Mouse (Mus musculus) spleen, adult 2 months (tissue): ENCODE measurements around the gene Zfp784. TPM values are rescaled to one million over a fixed set of nuclear protein-coding genes. Genes with fewer than 3 reads are reported as not detected.

ENCODE experiments used
- DNase-seq, 2 experiments: peaks; one replicate each; pipeline versions ENCODE4 v3.0.0 to v3.0.0-alpha.2; 2012 to 2021; ENCODE audit warnings: low spot score in 2 of 2, low read depth in 1 of 2
- H3K27ac ChIP-seq: fragments of 200-500 bp; 2 replicates; pipeline ENCODE4 v1.5.1; 2012; ENCODE audit warnings: low read length, inconsistent platforms; ENCODE audit not compliant: insufficient read depth
- H3K27me3 ChIP-seq: fragments of 200-500 bp; 2 replicates; pipeline ENCODE4 v1.6.1; 2012; ENCODE audit warnings: mild to moderate bottlenecking, moderate library complexity, low read length, inconsistent platforms; ENCODE audit not compliant: control insufficient read depth, insufficient read depth
- H3K36me3 ChIP-seq: fragments of 200-500 bp; 2 replicates; pipeline ENCODE4 v1.6.1; 2012; ENCODE audit warnings: mild to moderate bottlenecking, low read length, inconsistent platforms; ENCODE audit not compliant: control insufficient read depth, insufficient read depth
- H3K4me1 ChIP-seq: fragments of 200-500 bp; 2 replicates; pipeline ENCODE4 v1.6.1; 2011; ENCODE audit warnings: inconsistent platforms; ENCODE audit not compliant: control insufficient read depth, insufficient read depth, insufficient read length
- H3K4me3 ChIP-seq: fragments of 200-500 bp; 2 replicates; pipeline ENCODE4 v1.5.1; 2011; ENCODE audit warnings: mild to moderate bottlenecking, inconsistent platforms; ENCODE audit not compliant: insufficient read depth, insufficient read length; ENCODE audit errors: extremely low read depth
- CTCF ChIP-seq: fragments of 200-500 bp; IDR thresholded peaks from 2 replicates; pipeline ENCODE4 v1.5.1; 2011; ENCODE audit warnings: mild to moderate bottlenecking, inconsistent platforms; ENCODE audit not compliant: insufficient read depth, insufficient read length, insufficient replicate concordance; ENCODE audit errors: extremely low read depth
- POLR2A ChIP-seq: fragments of 200-500 bp; IDR thresholded peaks from 2 replicates; pipeline ENCODE4 v1.6.1; 2011; ENCODE audit warnings: low read depth, low read length, inconsistent platforms
- WGBS: fragments of 180-500 bp; shearing (Covaris S2); methylation state at CpG from one replicate; pipeline ENCODE4 v1.1.7; 2018; 5-methylcytosine and 5-hydroxymethylcytosine counted together
- polyA plus RNA-seq: library from polyadenylated mRNA; depleted of rRNA; stranded (reverse); fragments of >200 nt; gene quantifications from 2 replicates; pipeline ENCODE4 v1.2.3, GENCODE M21; 2012

Gene Zfp784
- polyA plus RNA-seq, 1 experiment = 4.2 TPM

DNA sequence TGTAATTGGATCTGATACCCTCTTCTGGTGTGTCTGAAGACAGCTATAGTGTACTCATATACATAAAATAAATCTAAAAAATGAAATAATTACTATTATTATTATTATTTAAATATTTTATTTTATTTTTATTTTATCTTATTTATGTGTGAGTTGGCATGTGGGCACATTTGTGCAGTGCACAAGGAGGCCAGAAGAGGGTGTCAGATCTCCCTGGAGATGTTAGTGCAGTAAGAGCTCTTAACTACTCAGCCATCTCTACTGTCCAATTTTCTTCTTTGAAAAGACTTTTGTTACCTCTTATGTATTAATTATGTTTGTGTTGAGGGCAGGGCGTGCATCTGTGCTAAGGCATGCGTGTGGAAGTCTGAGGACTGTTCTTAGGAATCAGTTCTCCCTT lies 38.4 kb downstream of the Zfp784 start:
- TF ChIP-seq POLR2A (no peak), CTCF (peak; percentile 37; the same call in 1 of the 2 replicates)
- no peak overlapping the region for H3K27ac ChIP-seq
- 75% methylated on average over 2 of the region's 2 CpGs for WGBS
- H3K36me3 ChIP-seq = no peaks in the 10 kb centered on the region
- no peaks in the 10 kb centered on the region for H3K27me3 ChIP-seq
- DNase-seq = peak in 1 of 2 experiments; percentile 37
- no peak overlapping the region for H3K4me3 ChIP-seq
- 0 out of 2 replicates have a peak, but pooled peaks cover 9% of the 10 kb centered on the region for H3K4me1 ChIP-seq

DNA sequence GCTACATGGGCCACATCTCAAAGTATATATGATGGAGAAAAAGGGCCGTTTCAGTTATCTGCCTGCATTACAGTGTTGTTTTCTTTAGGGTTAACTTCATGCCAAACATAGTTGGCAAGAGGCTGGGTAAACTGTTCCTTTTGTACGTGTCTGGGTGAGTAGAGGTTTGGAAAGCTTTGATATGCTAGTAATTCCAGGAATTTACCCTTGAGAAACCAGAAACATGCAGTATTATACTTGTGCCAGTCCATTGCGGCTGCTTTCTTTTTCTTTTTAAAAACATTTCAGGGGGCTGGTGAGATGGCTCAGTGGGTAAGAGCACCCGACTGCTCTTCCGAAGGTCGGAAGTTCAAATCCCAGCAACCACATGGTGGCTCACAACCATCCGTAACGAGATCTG lies 41.3 kb downstream of the Zfp784 start:
- Histone ChIP-seq H3K36me3 (peaks cover 7% of the 10 kb centered on the region), H3K4me3 (no peak overlapping the region), H3K27ac (no peak overlapping the region), H3K27me3 (no peaks in the 10 kb centered on the region), H3K4me1 (peaks cover 9% of the 10 kb centered on the region; the same call in 1 of the 2 replicates)
- TF ChIP-seq CTCF = no peak
- no peak for TF ChIP-seq POLR2A
- no peak for DNase-seq
- 75% methylated on average over 8 of the region's 8 CpGs for WGBS

DNA sequence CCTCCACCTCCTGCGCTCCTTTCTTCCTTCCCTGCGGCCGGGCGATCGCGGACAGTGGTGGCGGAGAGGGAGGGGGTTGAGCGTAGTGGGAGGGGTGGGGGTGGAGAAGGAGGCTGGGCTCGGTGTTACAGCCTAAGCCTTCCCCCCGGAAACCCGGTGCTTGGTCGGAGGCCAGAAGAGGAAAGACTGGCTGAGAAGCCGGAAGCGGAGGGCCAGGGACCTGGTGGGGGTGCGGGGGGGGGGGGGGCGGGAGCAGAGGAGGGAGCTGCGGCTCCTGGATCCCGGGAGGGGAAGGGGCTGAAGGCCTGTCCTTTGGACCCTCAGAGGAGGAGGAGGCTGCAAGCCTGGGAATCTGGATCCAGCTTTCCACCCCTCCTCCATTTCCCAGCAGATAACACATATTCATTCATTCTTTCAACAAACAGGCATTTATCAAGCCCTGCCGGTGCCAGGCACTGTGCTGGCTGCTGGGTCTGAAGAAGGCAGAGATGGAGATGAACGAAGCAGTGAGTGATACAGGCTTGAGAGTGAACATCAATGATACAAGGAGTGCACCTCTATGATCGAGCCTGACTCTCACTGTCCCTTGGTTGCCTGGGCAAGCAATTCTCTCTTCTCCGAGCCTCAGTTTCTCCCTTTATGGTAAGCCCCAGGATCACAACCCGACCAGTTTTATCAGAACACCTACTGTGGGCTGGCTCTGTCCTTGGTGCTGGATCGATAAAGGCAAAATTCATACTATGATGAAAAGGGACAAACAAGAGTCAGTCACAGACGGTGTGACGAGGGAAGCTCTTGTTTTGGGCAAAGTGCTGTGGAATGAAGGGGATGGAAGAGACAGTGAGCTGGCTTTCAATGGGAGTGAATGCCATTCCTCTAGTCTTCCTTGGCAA lies 42.0 kb downstream of the Zfp784 start, which contains the start of gene Zfp579:
Gene Zfp579, minus strand, starts transcription at position 156 of the 893 bp plus-strand sequence.
- TF ChIP-seq CTCF (no peak), POLR2A (no peak)
- Histone ChIP-seq H3K36me3 (peaks cover 7% of the 10 kb centered on the region), H3K27ac (no peak within 1 kb of the TSS), H3K4me1 (peaks cover 9% of the 10 kb centered on the region; the same call in 1 of the 2 replicates), H3K4me3 (peak within 1 kb of the TSS; percentile 78), H3K27me3 (no peaks in the 10 kb centered on the region)
- peak; percentile 58 to 70 for DNase-seq
- WGBS = 11% methylated on average over 19 of the region's 26 CpGs

DNA sequence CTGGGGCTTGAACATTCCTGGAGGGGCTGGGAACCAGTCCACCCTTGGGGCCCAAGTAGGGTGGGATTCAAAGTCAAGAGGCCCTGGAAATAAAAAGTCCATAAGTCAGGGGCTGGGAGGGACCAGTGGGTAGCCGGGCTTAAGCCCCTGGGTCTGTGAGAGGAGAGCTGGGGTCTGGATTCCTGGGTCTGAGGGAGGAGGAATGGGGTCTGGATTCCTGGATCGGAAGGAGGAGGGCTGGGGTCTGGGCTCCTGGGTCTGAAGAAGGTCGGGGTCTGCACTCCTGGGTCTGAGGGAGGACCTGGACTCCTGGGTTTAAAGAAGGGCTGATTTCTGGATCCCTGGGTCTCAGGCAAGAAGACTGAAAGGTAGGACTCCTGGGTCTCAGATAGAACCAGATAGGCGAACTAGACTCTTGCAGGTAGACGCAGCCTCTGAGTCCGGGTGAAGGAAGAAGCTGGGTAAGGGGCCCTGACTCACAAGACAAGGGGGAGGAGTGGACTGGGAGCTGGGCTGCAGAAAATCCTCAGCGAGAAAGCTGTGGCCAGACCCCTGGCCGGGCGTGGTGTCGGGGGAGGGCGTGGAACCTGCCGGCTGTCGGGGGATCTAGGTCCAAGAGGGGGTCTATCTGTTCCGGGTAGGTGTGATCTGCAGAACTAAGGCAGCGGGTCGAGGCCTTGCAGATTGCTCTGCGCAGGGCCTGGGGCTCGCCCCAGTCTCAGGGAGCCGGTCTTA lies 42.8 kb downstream of the Zfp784 start:
- 13% methylated on average over 19 of the region's 19 CpGs for WGBS
- Histone ChIP-seq H3K4me3 (peak overlapping the region; percentile 78), H3K27ac (no peak overlapping the region), H3K36me3 (peaks cover 7% of the 10 kb centered on the region), H3K27me3 (no peaks in the 10 kb centered on the region), H3K4me1 (peaks cover 9% of the 10 kb centered on the region; the same call in 1 of the 2 replicates)
- TF ChIP-seq CTCF (no peak), POLR2A (no peak)
- DNase-seq = no peak

DNA sequence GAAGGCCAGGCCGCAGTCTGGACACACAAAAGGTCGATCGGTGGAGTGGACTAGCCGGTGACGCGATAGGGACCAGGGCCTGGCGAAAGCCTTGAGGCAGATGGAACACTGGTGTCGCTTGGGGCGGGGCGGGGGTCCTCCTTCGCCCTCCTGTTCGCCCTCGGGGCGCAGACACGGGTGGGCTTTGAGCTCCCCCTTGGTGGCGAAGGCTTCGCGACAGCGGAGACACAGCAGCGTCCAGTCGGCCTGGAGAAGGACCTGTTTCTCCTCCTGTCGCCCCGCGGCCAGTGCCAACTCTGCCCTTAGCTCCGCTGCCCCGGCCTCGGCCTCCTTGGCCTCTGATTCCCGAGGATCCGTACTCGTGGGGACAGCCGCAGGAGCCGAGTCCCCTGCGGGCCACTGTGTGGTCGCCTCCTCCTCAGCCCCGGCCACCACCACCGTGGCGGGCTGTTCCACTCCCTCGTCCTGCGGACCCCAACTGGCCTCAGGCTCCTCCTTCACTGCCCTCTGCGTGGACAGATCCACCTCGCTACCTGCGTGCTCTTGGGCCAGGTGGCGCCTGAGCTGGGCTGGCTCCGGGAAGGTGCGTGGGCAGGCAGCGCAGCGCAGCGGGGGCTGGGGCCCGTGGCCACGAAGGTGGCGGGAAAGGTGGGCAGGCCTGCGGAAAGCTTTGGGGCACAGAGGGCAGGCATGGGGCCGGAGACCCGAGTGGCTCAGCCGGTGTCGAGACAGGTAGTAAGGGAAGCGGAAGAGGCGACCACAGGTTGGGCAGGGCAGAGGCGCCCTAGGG lies 44.1 kb downstream of the Zfp784 start:
- peaks cover 9% of the 10 kb centered on the region; the same call in 1 of the 2 replicates for H3K4me1 ChIP-seq
- WGBS = 92% methylated on average over 59 of the region's 59 CpGs
- no peak for TF ChIP-seq POLR2A
- no peak for TF ChIP-seq CTCF
- no peaks in the 10 kb centered on the region for H3K27me3 ChIP-seq
- no peak overlapping the region for H3K4me3 ChIP-seq
- peaks cover 7% of the 10 kb centered on the region for H3K36me3 ChIP-seq
- H3K27ac ChIP-seq = no peak overlapping the region
- no peak for DNase-seq

DNA sequence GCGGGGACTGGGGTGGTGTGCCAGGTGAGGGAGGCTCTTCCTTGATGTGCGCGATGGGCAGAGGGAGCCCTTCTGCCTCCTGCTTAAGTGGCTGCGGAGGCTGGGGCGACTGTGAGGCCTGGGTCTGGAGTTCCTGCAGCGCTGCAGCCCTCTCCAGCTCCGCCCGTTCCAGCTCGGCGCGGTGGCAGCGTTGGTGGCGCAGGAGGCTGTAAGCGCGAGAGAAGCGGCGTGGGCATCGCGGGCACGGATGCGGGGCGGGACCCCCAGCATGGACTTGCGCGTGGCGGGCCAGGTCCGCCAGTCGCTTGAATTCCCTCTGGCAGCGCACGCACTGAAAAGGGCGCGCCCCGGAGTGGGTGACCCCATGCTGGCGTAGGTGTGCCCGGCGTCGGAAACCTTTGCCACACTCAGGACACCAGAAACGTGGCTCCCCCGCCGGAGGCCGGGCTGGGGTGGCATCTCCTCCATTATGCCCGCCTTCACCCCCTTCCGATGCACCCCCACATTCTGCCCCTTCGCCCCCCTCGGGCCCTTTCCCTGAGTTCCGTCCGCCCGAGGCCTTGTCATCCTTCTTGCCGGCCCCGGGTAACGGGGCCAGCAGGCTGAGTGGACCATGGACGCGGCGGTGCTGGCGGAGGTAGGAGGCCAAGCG lies 44.8 kb downstream of the Zfp784 start:
- DNase-seq = no peak
- Histone ChIP-seq H3K4me3 (no peak overlapping the region), H3K4me1 (peaks cover 9% of the 10 kb centered on the region; the same call in 1 of the 2 replicates), H3K27ac (no peak overlapping the region), H3K27me3 (no peaks in the 10 kb centered on the region), H3K36me3 (peaks cover 7% of the 10 kb centered on the region)
- no peak for TF ChIP-seq CTCF
- no peak for TF ChIP-seq POLR2A
- WGBS = 93% methylated on average over 55 of the region's 55 CpGs
